Mouse (Mus musculus): ENCODE data around the gene Sash3. TPM values are rescaled to one million over a fixed set of nuclear protein-coding genes. Genes with fewer than 3 reads are reported as not detected.

Gene Sash3
- total and polyA plus RNA-seq, 2 experiments: 0.83 to 1.4 TPM

DNA sequence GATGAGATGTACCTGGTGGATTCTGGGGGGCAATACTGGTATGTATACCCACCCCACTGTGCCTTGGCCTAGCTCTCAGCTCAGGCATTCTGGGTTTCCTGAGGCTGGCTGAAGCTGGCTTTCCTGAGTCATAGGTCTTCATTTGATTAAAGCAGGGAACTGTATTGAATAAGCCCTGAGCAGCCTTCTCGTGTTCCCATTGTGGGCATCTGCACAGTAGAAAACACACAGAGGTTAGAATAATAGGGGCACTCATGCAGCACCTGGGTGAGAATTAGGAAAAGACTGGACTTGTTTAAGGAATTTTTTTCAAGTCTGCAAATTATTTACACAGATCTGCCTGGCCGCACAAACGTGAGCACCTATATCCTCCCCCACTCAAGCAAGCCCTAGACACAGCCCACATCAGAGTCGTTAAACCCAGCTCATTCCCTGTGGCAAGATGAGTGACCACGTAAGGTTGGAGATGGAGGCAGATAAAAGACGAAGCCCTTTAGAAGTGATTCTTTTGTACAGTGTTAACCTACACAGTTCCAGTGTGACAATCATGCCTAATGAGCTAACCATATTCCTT lies 19.2 kb upstream of the Sash3 start:
- no peak for DNase-seq (ENCODE audit: extremely low read depth, low read depth, low spot score)
- TF ChIP-seq POLR2A (IDR thresholded peaks at IDR 0.05; ENCODE audit: extremely low read depth, insufficient read depth, low read length): no peak
- TF ChIP-seq CTCF (IDR thresholded peaks at IDR 0.05; ENCODE audit: low read depth, low read length): no peak
- H3K27me3 ChIP-seq (ENCODE audit: control insufficient read depth, insufficient read depth, low read length): no peaks in the 10 kb centered on the region
- no peak overlapping the region for H3K4me3 ChIP-seq (ENCODE audit: insufficient read depth, low read depth, low read length)
- no peak overlapping the region for H3K9ac ChIP-seq (ENCODE audit: low read depth, low read length)
- H3K4me1 ChIP-seq (ENCODE audit: control insufficient read depth, insufficient read depth, low read length): no peaks in the 10 kb centered on the region
- H3K36me3 ChIP-seq (ENCODE audit: control insufficient read depth, insufficient read depth, low read length): no peaks in the 10 kb centered on the region
- H3K79me2 ChIP-seq (ENCODE audit: control insufficient read depth, insufficient read depth, low read length): no peaks in the 10 kb centered on the region
- no peak overlapping the region for H3K27ac ChIP-seq (replicated peaks; ENCODE audit: insufficient read depth, low read depth, low read length)
- 80% methylated on average over 6 of the region's 6 CpGs for WGBS

DNA sequence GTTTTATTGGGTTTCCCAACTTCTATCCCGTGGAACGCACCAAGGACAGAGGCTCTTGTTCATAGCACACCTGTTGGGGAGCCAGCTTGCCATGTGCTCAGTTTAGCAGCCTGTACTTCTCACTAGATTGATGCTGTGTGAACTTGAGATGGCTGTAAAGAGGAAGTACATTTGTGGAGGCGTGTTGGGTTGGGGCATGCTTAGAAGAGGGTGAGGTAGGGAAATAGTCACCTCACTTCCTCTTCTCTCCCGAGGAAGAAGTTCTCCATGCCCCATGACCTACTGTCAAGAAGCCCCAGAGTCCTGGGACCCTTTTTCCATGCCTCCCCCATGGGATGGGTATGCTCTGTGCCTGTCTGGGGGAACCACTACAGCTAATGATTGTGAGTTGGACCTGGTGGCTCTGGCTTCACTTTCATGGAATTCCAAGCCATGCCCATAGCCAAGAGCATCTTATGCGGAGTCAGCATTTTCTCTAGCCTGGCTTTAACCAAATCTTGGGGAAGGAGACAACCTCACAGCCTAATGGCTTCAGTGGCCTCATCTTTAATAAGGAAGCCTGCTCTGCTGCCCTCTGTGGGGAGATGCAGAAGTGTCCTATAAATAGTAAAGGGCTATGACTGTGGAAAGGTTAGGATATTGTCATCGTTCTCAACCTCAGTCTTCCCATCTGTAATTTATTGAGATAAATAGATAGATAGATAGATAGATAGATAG lies 18.6 kb upstream of the Sash3 start:
- no peak overlapping the region for H3K4me3 ChIP-seq (ENCODE audit: insufficient read depth, low read depth, low read length)
- H3K4me1 ChIP-seq (ENCODE audit: control insufficient read depth, insufficient read depth, low read length): no peaks in the 10 kb centered on the region
- no peaks in the 10 kb centered on the region for H3K27me3 ChIP-seq (ENCODE audit: control insufficient read depth, insufficient read depth, low read length)
- no peak for DNase-seq (ENCODE audit: extremely low read depth, low read depth, low spot score)
- TF ChIP-seq POLR2A (IDR thresholded peaks at IDR 0.05; ENCODE audit: extremely low read depth, insufficient read depth, low read length): no peak
- TF ChIP-seq CTCF (IDR thresholded peaks at IDR 0.05; ENCODE audit: low read depth, low read length): no peak
- no peak overlapping the region for H3K27ac ChIP-seq (replicated peaks; ENCODE audit: insufficient read depth, low read depth, low read length)
- 76% methylated on average over 6 of the region's 6 CpGs for WGBS
- no peak overlapping the region for H3K9ac ChIP-seq (ENCODE audit: low read depth, low read length)
- H3K79me2 ChIP-seq (ENCODE audit: control insufficient read depth, insufficient read depth, low read length): no peaks in the 10 kb centered on the region
- no peaks in the 10 kb centered on the region for H3K36me3 ChIP-seq (ENCODE audit: control insufficient read depth, insufficient read depth, low read length)

GRCm38 (mm10) chrX:48129167-48129566 lies 17.1 kb upstream of the Sash3 start:
- TF ChIP-seq POLR2A (IDR thresholded peaks at IDR 0.05; ENCODE audit: extremely low read depth, insufficient read depth, low read length) (no peak), CTCF (IDR thresholded peaks at IDR 0.05; ENCODE audit: low read depth, low read length) (no peak)
- WGBS: 83% methylated on average over 1 of the region's 1 CpGs

GRCm38 (mm10) chrX:48136935-48137334 lies 9.3 kb upstream of the Sash3 start:
- H3K27ac ChIP-seq (replicated peaks; ENCODE audit: insufficient read depth, low read depth, low read length): no peak overlapping the region
- no peaks in the 10 kb centered on the region for H3K79me2 ChIP-seq (ENCODE audit: control insufficient read depth, insufficient read depth, low read length)
- H3K27me3 ChIP-seq (ENCODE audit: control insufficient read depth, insufficient read depth, low read length): no peaks in the 10 kb centered on the region
- no peaks in the 10 kb centered on the region for H3K36me3 ChIP-seq (ENCODE audit: control insufficient read depth, insufficient read depth, low read length)
- TF ChIP-seq POLR2A (IDR thresholded peaks at IDR 0.05; ENCODE audit: extremely low read depth, insufficient read depth, low read length) (no peak), CTCF (IDR thresholded peaks at IDR 0.05; ENCODE audit: low read depth, low read length) (no peak)
- no peak overlapping the region for H3K4me3 ChIP-seq (ENCODE audit: insufficient read depth, low read depth, low read length)
- H3K9ac ChIP-seq (ENCODE audit: low read depth, low read length): no peak overlapping the region
- DNase-seq (ENCODE audit: extremely low read depth, low read depth, low spot score): no peak
- H3K4me1 ChIP-seq (ENCODE audit: control insufficient read depth, insufficient read depth, low read length): no peaks in the 10 kb centered on the region
- WGBS: 95% methylated on average over 4 of the region's 4 CpGs

More at GRCm38 (mm10) chrX:48129167-48129566, 17.1 kb upstream of the Sash3 start:
- Histone ChIP-seq H3K36me3 (ENCODE audit: control insufficient read depth, insufficient read depth, low read length) (no peaks in the 10 kb centered on the region), H3K4me3 (ENCODE audit: insufficient read depth, low read depth, low read length) (no peak overlapping the region), H3K9ac (ENCODE audit: low read depth, low read length) (no peak overlapping the region), H3K79me2 (ENCODE audit: control insufficient read depth, insufficient read depth, low read length) (no peaks in the 10 kb centered on the region), H3K27me3 (ENCODE audit: control insufficient read depth, insufficient read depth, low read length) (no peaks in the 10 kb centered on the region), H3K27ac (replicated peaks; ENCODE audit: insufficient read depth, low read depth, low read length) (no peak overlapping the region), H3K4me1 (ENCODE audit: control insufficient read depth, insufficient read depth, low read length) (no peaks in the 10 kb centered on the region)
- DNase-seq (ENCODE audit: extremely low read depth, low read depth, low spot score): no peak

DNA sequence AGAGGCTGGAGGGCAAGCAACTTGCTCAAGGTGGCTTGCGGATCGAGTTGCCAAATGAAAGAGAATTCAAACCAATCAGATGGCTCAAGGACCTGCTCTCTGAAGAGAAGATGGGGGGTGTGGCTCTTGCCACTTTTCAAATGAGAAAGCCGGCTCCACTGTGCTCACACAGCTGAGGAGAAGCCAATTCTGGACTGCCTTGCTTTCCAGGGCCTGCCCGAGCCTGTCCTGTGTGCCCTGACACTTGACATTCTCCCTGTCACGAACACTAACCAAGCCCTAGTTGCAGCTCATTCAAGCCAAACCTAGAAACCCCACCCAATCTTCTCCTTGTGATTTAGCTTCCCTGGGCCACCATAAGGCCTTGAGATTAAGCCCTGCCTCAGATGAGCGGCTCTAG lies 8.2 kb upstream of the Sash3 start:
- 91% methylated on average over 6 of the region's 6 CpGs for WGBS
- H3K27ac ChIP-seq (replicated peaks; ENCODE audit: insufficient read depth, low read depth, low read length): no peak overlapping the region
- no peak for DNase-seq (ENCODE audit: extremely low read depth, low read depth, low spot score)

More for the DNA sequence above, 8.2 kb upstream of the Sash3 start:
- H3K27me3 ChIP-seq (ENCODE audit: control insufficient read depth, insufficient read depth, low read length): no peaks in the 10 kb centered on the region
- H3K9ac ChIP-seq (ENCODE audit: low read depth, low read length): no peak overlapping the region
- no peaks in the 10 kb centered on the region for H3K4me1 ChIP-seq (ENCODE audit: control insufficient read depth, insufficient read depth, low read length)
- H3K36me3 ChIP-seq (ENCODE audit: control insufficient read depth, insufficient read depth, low read length): no peaks in the 10 kb centered on the region
- H3K79me2 ChIP-seq (ENCODE audit: control insufficient read depth, insufficient read depth, low read length): no peaks in the 10 kb centered on the region
- no peak for TF ChIP-seq CTCF (IDR thresholded peaks at IDR 0.05; ENCODE audit: low read depth, low read length)
- no peak overlapping the region for H3K4me3 ChIP-seq (ENCODE audit: insufficient read depth, low read depth, low read length)

Data from liver, adult 2 months (tissue).